Mouse (Mus musculus): ENCODE measurements around the gene Slc25a43.

Slc25a43 gene

DNA sequence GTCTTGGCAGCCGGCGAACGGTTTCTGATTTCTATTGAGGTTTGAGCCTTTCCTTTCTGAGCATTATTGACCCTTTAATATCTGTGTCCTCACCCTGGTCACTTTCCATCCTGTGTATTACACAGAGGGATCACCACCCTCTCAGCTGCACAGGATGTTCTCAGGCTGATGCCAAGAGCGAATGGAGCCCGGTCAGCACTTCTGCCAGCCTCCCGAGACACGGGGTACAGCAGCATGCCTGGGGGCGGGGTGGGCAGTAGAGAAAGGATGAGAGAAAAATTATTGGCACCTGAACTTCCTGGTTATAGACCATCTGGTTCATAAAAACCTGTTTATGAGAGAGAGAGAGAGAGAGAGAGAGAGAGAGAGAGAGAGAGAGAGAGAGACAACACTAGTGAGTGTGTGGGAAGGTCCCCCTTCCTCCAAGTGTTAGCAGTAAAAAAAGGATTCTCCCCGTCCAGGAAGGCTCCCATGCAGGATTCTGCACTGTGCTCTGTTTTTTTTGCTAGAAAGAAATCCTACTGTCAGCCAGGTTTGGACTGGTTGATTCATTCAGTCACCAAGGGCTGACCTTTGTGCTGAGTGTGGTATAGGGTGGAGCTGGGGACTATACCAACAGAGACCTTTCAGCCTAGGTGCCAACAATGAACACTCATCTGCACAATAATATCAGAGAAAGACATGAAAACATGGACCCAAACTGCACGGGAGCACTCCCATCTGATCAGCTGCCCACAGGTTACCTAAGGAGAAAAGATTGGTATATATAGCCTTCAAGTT lies 80.7 kb downstream of the Slc25a43 start:
- no peak for DNase-seq (ENCODE audit: low spot score in 2 of 2)

DNA sequence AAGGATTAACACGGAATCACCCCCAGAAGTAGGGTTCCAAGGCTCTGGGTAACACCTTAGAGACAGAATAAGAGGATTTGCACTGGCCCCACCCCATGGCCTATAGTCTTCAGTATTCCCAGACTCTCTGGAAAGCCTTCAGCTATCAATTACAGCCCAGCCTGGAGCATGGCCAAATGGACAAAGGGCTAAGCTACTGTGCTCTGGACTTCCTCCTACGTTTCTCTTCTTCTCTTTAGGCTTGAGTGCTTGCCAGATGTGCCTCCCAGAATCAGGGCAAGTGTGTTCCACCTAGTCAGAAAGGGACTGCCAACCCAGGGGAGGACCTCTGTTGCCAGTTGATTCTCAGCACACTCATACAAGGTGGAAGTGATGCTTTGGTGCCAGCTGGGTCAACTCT lies 81.6 kb downstream of the Slc25a43 start:
- no peak for DNase-seq (ENCODE audit: low spot score in 2 of 2)

All from cerebellum, postnatal 4 days (tissue).